In genomic region chr4:134255854-134256253, GRCm38 (mm10) we compare ENCODE assay signal across 12 mouse cellular contexts. TPM values are rescaled to one million over a fixed set of nuclear protein-coding genes. Genes with fewer than 3 reads are reported as not detected.
DNase-seq lines count a peak whose midpoint lies in the region; ATAC-seq and TF ChIP-seq lines count a peak whose summit lies in the region.
"Had no signal": no experiment of that assay in that cellular context is flagged by ENCODE, and none has a peak within 500 bp of the region (broad histone marks: within the 10 kb centered on the region; RNA-seq: fewer than 3 reads in every experiment).

No protein-coding gene starts in this region.

- no peaks in the 10 kb centered on the region for H3K9me3 ChIP-seq in hindbrain, embryonic 11.5 days (ENCODE audit: control insufficient read depth, low read length)
- no peaks in the 10 kb centered on the region for H3K9me3 ChIP-seq in hindbrain, postnatal 0 days (ENCODE audit: low read length)
- no peaks in the 10 kb centered on the region for H3K9me3 ChIP-seq in E14TG2a.4 (ENCODE audit: low read length)
- no peaks in the 10 kb centered on the region for H3K9me3 ChIP-seq in embryonic facial prominence, embryonic 11.5 days (replicated peaks; ENCODE audit: control insufficient read depth, low read length)

- H3K4me3 ChIP-seq in hindbrain, embryonic 11.5 days (ENCODE audit: low read depth, low read length): no peak overlapping the region
- no peak overlapping the region for H3K4me3 ChIP-seq in hindbrain, postnatal 0 days (ENCODE audit: low read length)
- H3K4me3 ChIP-seq in E14TG2a.4 (replicated peaks; ENCODE audit: low read length): peak overlapping the region; percentile 41
- H3K4me3 ChIP-seq in embryonic facial prominence, embryonic 11.5 days (ENCODE audit: low read depth, low read length): no peak overlapping the region

- H3K27me3 ChIP-seq in hindbrain, embryonic 11.5 days (ENCODE audit: control insufficient read depth, insufficient read depth, low read length): peaks cover 27% of the 10 kb centered on the region
- H3K27me3 ChIP-seq in hindbrain, postnatal 0 days (ENCODE audit: insufficient read depth, low read length): peaks cover 15% of the 10 kb centered on the region
- H3K27me3 ChIP-seq in E14TG2a.4 (ENCODE audit: insufficient read depth, low read length): peaks cover 36% of the 10 kb centered on the region
- H3K27me3 ChIP-seq in embryonic facial prominence, embryonic 11.5 days (ENCODE audit: control insufficient read depth, insufficient read depth, low read length): peaks cover 24% of the 10 kb centered on the region

- ATAC-seq in hindbrain, embryonic 11.5 days (ENCODE audit: low FRiP score): 0 out of 2 replicates have a peak, but pooled peaks have one; percentile 15
- no peak for ATAC-seq in hindbrain, postnatal 0 days
- ATAC-seq in embryonic facial prominence, embryonic 11.5 days (replicated peaks; ENCODE audit: insufficient number of reproducible peaks, low FRiP score, low TSS enrichment, low read depth): no peak

- DNase-seq in hindbrain, embryonic 11.5 days (ENCODE audit: low spot score): peak; percentile 31
- DNase-seq in hindbrain, postnatal 0 days (ENCODE audit: low spot score): no peak
- DNase-seq in embryonic facial prominence, embryonic 11.5 days (ENCODE audit: low spot score): peak; percentile 25
- DNase-seq in kidney, postnatal 25 days: peak; percentile 45 to 77
- DNase-seq in cerebellum, adult 9-10 months: no peak
- no peak for DNase-seq in layer of hippocampus, adult 8-10 months (ENCODE audit: low spot score in 2 of 2)
- no peak for DNase-seq in right cerebral cortex, postnatal 14 days
- DNase-seq: left cerebral cortex, postnatal 4 days; right cerebral cortex, postnatal 25 days had no signal

- peaks cover 32% of the 10 kb centered on the region for H3K4me1 ChIP-seq in hindbrain, embryonic 11.5 days (replicated peaks; ENCODE audit: control insufficient read depth, insufficient read depth, low read length)
- peaks cover 3% of the 10 kb centered on the region; the same call in 1 of the 2 replicates for H3K4me1 ChIP-seq in hindbrain, postnatal 0 days (ENCODE audit: insufficient read depth, low read length)
- peaks cover 74% of the 10 kb centered on the region for H3K4me1 ChIP-seq in E14TG2a.4 (replicated peaks; ENCODE audit: low read depth, low read length)
- peaks cover 22% of the 10 kb centered on the region for H3K4me1 ChIP-seq in embryonic facial prominence, embryonic 11.5 days (ENCODE audit: control insufficient read depth, insufficient read depth, low read length)

- no peak overlapping the region for H3K4me2 ChIP-seq in hindbrain, embryonic 11.5 days (replicated peaks; ENCODE audit: low read depth, low read length)
- H3K4me2 ChIP-seq in hindbrain, postnatal 0 days (ENCODE audit: low read depth, low read length): no peak overlapping the region
- no peak overlapping the region for H3K4me2 ChIP-seq in embryonic facial prominence, embryonic 11.5 days (ENCODE audit: low read depth, low read length)

- H3K9ac ChIP-seq in hindbrain, embryonic 11.5 days (ENCODE audit: low read depth, low read length): no peak overlapping the region
- no peak overlapping the region for H3K9ac ChIP-seq in hindbrain, postnatal 0 days (replicated peaks; ENCODE audit: low read length)
- H3K9ac ChIP-seq in embryonic facial prominence, embryonic 11.5 days (replicated peaks; ENCODE audit: low read length): peak overlapping the region; percentile 32

- no peaks in the 10 kb centered on the region for H3K36me3 ChIP-seq in hindbrain, embryonic 11.5 days (ENCODE audit: control insufficient read depth, insufficient read depth, low read length)
- no peaks in the 10 kb centered on the region for H3K36me3 ChIP-seq in hindbrain, postnatal 0 days (ENCODE audit: insufficient read depth, low read length)
- no peaks in the 10 kb centered on the region for H3K36me3 ChIP-seq in E14TG2a.4 (ENCODE audit: insufficient read depth, low read length)
- H3K36me3 ChIP-seq in embryonic facial prominence, embryonic 11.5 days (replicated peaks; ENCODE audit: control insufficient read depth, insufficient read depth, low read depth, low read length): no peaks in the 10 kb centered on the region

- no peak overlapping the region for H3K27ac ChIP-seq in hindbrain, embryonic 11.5 days (ENCODE audit: low read depth, low read length)
- no peak overlapping the region for H3K27ac ChIP-seq in hindbrain, postnatal 0 days
- H3K27ac ChIP-seq in embryonic facial prominence, embryonic 11.5 days (replicated peaks; ENCODE audit: low read depth, low read length): no peak overlapping the region

- TF ChIP-seq CTCF in hindbrain, postnatal 0 days (IDR thresholded peaks at IDR 0.05; ENCODE audit: low read depth): no peak
- TF ChIP-seq CTCF in E14TG2a.4 (conservative IDR thresholded peaks at IDR 0.05; ENCODE audit: low read length): no peak

- WGBS in hindbrain, embryonic 11.5 days: 12% methylated on average over 4 of the region's 4 CpGs
- WGBS in hindbrain, postnatal 0 days: 20% methylated on average over 4 of the region's 4 CpGs
- WGBS in embryonic facial prominence, embryonic 11.5 days: 13% methylated on average over 4 of the region's 4 CpGs

RNA-seq across cellular contexts. Expression of gene Grrp1, which starts 1.9 kb away (rescaled TPM):
- polyA plus RNA-seq in hindbrain, embryonic 11.5 days (2014; fragmentation: Nextera tagmentation; extraction: Ambion mirVana): 5.1 and 5.7 TPM in 2 replicates
- 13.7 and 18.4 TPM in 2 replicates for total RNA-seq in hindbrain, postnatal 0 days (2014; rRNA removed)
- polyA plus RNA-seq in hindbrain, postnatal 0 days (2015; fragmentation: Nextera tagmentation; extraction: Ambion mirVana): 11.1 and 12.2 TPM in 2 replicates
- 5.7 and 7.7 TPM in 2 replicates for polyA plus RNA-seq in embryonic facial prominence, embryonic 11.5 days (2014; fragmentation: Nextera tagmentation; extraction: Ambion mirVana)
- total RNA-seq in layer of hippocampus, adult 8-10 months (2022): 1 to 10 TPM; 3.3 to 4.8 (median 3.5) TPM
- total RNA-seq: MEL had no signal

RNA-seq across cellular contexts. Expression of gene Gm30191, which starts 9.1 kb away (rescaled TPM):
- 0.42 and 0.56 TPM in 2 replicates for polyA plus RNA-seq in hindbrain, embryonic 11.5 days (2014; fragmentation: Nextera tagmentation; extraction: Ambion mirVana)
- total RNA-seq in hindbrain, postnatal 0 days (2014; rRNA removed): not detected in 2 replicates
- polyA plus RNA-seq in hindbrain, postnatal 0 days (2015; fragmentation: Nextera tagmentation; extraction: Ambion mirVana): 0.59 and 0.79 TPM in 2 replicates
- not detected in 2 replicates for polyA plus RNA-seq in embryonic facial prominence, embryonic 11.5 days (2014; fragmentation: Nextera tagmentation; extraction: Ambion mirVana)
- total RNA-seq in layer of hippocampus, adult 8-10 months (2022): not detected
- total RNA-seq: left cerebral cortex, postnatal 4 days; MEL had no signal
- polyA plus RNA-seq: gonadal fat pad, adult 2 months had no signal

RNA-seq across cellular contexts. Expression of gene Zfp593, which starts 10.5 kb away (rescaled TPM):
- polyA plus RNA-seq in hindbrain, embryonic 11.5 days (2014; fragmentation: Nextera tagmentation; extraction: Ambion mirVana): 18.3 and 20.4 TPM in 2 replicates
- 10.2 and 10.6 TPM in 2 replicates for total RNA-seq in hindbrain, postnatal 0 days (2014; rRNA removed)
- polyA plus RNA-seq in hindbrain, postnatal 0 days (2015; fragmentation: Nextera tagmentation; extraction: Ambion mirVana): 11.0 and 12.5 TPM in 2 replicates
- 16.5 and 18.3 TPM in 2 replicates for polyA plus RNA-seq in embryonic facial prominence, embryonic 11.5 days (2014; fragmentation: Nextera tagmentation; extraction: Ambion mirVana)
- total RNA-seq in layer of hippocampus, adult 8-10 months (2022): 10 to 100 TPM in 3 of 4 experiments, 1 to 10 TPM in 1; 9.7 to 11.6 (median 11.2) TPM

RNA-seq across cellular contexts. Expression of gene E130218I03Rik, which starts 12.4 kb away (rescaled TPM):
- polyA plus RNA-seq in hindbrain, embryonic 11.5 days (2014; fragmentation: Nextera tagmentation; extraction: Ambion mirVana): 0.20 and 0.32 TPM in 2 replicates
- 0.31 TPM in 1 of 2 replicates, not detected in the other for total RNA-seq in hindbrain, postnatal 0 days (2014; rRNA removed)
- polyA plus RNA-seq in hindbrain, postnatal 0 days (2015; fragmentation: Nextera tagmentation; extraction: Ambion mirVana): 0.95 and 1.4 TPM in 2 replicates
- polyA plus RNA-seq in embryonic facial prominence, embryonic 11.5 days (2014; fragmentation: Nextera tagmentation; extraction: Ambion mirVana): 0.39 and 0.65 TPM in 2 replicates
- total RNA-seq in layer of hippocampus, adult 8-10 months (2022): not detected
- total RNA-seq: left cerebral cortex, postnatal 4 days had no signal

RNA-seq across cellular contexts. Expression of gene Cnksr1, which starts 17.7 kb away (rescaled TPM):
- 0.14 and 0.28 TPM in 2 replicates for polyA plus RNA-seq in hindbrain, embryonic 11.5 days (2014; fragmentation: Nextera tagmentation; extraction: Ambion mirVana)
- 0.26 TPM in 1 of 2 replicates, not detected in the other for total RNA-seq in hindbrain, postnatal 0 days (2014; rRNA removed)
- 0.14 and 0.25 TPM in 2 replicates for polyA plus RNA-seq in hindbrain, postnatal 0 days (2015; fragmentation: Nextera tagmentation; extraction: Ambion mirVana)
- polyA plus RNA-seq in embryonic facial prominence, embryonic 11.5 days (2014; fragmentation: Nextera tagmentation; extraction: Ambion mirVana): 0.93 and 1.1 TPM in 2 replicates
- total RNA-seq in layer of hippocampus, adult 8-10 months (2022): under 1 TPM; 0.51 to 0.89 (median 0.79) TPM
- total RNA-seq: MEL had no signal

Comparison
In these comparisons a context has a peak if more than half of its experiments do, and no peak if none do; other contexts are left out.
1. DNase-seq: peak in hindbrain, embryonic 11.5 days (single experiment), embryonic facial prominence, embryonic 11.5 days (single experiment) and kidney, postnatal 25 days (2 of 2); none in hindbrain, postnatal 0 days (single experiment), cerebellum, adult 9-10 months (single experiment), layer of hippocampus, adult 8-10 months (0 of 2) and right cerebral cortex, postnatal 14 days (single experiment).